In genomic region chr19:48301300-48301699, GRCm38 (mm10) we compare ENCODE assay signal across 22 mouse cellular contexts.
DNase-seq lines count a peak whose midpoint lies in the region; ATAC-seq and TF ChIP-seq lines count a peak whose summit lies in the region.
"Had no signal": no experiment of that assay in that cellular context is flagged by ENCODE, and none has a peak within 500 bp of the region (broad histone marks: within the 10 kb centered on the region; RNA-seq: fewer than 3 reads in every experiment).

No protein-coding gene starts in this region.

- peaks cover 8% of the 10 kb centered on the region; the same call in 1 of the 2 replicates for H3K4me1 ChIP-seq in forebrain, embryonic 11.5 days (replicated peaks; ENCODE audit: control insufficient read depth, insufficient read depth, low read length)
- peaks cover 13% of the 10 kb centered on the region for H3K4me1 ChIP-seq in forebrain, embryonic 16.5 days (replicated peaks; ENCODE audit: control insufficient read depth, insufficient read depth, low read length)
- no peaks in the 10 kb centered on the region for H3K4me1 ChIP-seq in hindbrain, postnatal 0 days (ENCODE audit: insufficient read depth, low read length)
- peaks cover 14% of the 10 kb centered on the region for H3K4me1 ChIP-seq in hindbrain, embryonic 16.5 days (ENCODE audit: control insufficient read depth, insufficient read depth, low read depth, low read length)
- peaks cover 20% of the 10 kb centered on the region for H3K4me1 ChIP-seq in midbrain, embryonic 15.5 days
- H3K4me1 ChIP-seq: heart, embryonic 13.5 days; limb, embryonic 10.5 days had no signal

- ATAC-seq in forebrain, embryonic 11.5 days (replicated peaks; ENCODE audit: low FRiP score) = no peak; the same call in 1 of the 2 replicates
- no peak for ATAC-seq in forebrain, embryonic 16.5 days
- 0 out of 2 replicates have a peak, but pooled peaks have one; percentile 5 for ATAC-seq in hindbrain, postnatal 0 days
- no peak for ATAC-seq in hindbrain, embryonic 16.5 days
- ATAC-seq in midbrain, embryonic 15.5 days (replicated peaks) = peak; percentile 42; the same call in 1 of the 2 replicates

- H3K27me3 ChIP-seq in forebrain, embryonic 11.5 days (ENCODE audit: control insufficient read depth, insufficient read depth, low read length) = no peaks in the 10 kb centered on the region
- 0 out of 2 replicates have a peak, but pooled peaks cover 3% of the 10 kb centered on the region for H3K27me3 ChIP-seq in forebrain, embryonic 16.5 days (replicated peaks; ENCODE audit: control insufficient read depth, insufficient read depth, low read length)
- no peaks in the 10 kb centered on the region for H3K27me3 ChIP-seq in hindbrain, postnatal 0 days (ENCODE audit: insufficient read depth, low read length)
- no peaks in the 10 kb centered on the region for H3K27me3 ChIP-seq in hindbrain, embryonic 16.5 days (replicated peaks; ENCODE audit: control insufficient read depth, insufficient read depth, low read length)
- no peaks in the 10 kb centered on the region for H3K27me3 ChIP-seq in midbrain, embryonic 15.5 days (replicated peaks)
- H3K27me3 ChIP-seq: forebrain, embryonic 15.5 days; heart, embryonic 13.5 days had no signal

- no peak for TF ChIP-seq CTCF in hindbrain, postnatal 0 days (IDR thresholded peaks at IDR 0.05; ENCODE audit: low read depth)

- no peak overlapping the region for H3K4me2 ChIP-seq in forebrain, embryonic 11.5 days (ENCODE audit: low read depth, low read length, severe bottlenecking)
- no peak overlapping the region for H3K4me2 ChIP-seq in forebrain, embryonic 16.5 days (ENCODE audit: low read length)
- peak overlapping the region; percentile 40 for H3K4me2 ChIP-seq in hindbrain, postnatal 0 days (ENCODE audit: low read depth, low read length)
- H3K4me2 ChIP-seq in hindbrain, embryonic 16.5 days (ENCODE audit: low read length) = no peak overlapping the region
- 0 out of 2 replicates have a peak overlapping the region, but pooled peaks have one; percentile 32 for H3K4me2 ChIP-seq in midbrain, embryonic 15.5 days
- H3K4me2 ChIP-seq: heart, embryonic 13.5 days had no signal

- WGBS in forebrain, embryonic 11.5 days = 40% methylated on average over 3 of the region's 3 CpGs
- WGBS in forebrain, embryonic 16.5 days = 35% methylated on average over 3 of the region's 3 CpGs
- WGBS in hindbrain, postnatal 0 days = 33% methylated on average over 3 of the region's 3 CpGs
- 28% methylated on average over 3 of the region's 3 CpGs for WGBS in hindbrain, embryonic 16.5 days
- WGBS in midbrain, embryonic 15.5 days = 20% methylated on average over 3 of the region's 3 CpGs

- no peaks in the 10 kb centered on the region for H3K36me3 ChIP-seq in forebrain, embryonic 11.5 days (ENCODE audit: control insufficient read depth, insufficient read depth, low read length)
- no peaks in the 10 kb centered on the region for H3K36me3 ChIP-seq in forebrain, embryonic 16.5 days (ENCODE audit: control insufficient read depth, insufficient read depth)
- no peaks in the 10 kb centered on the region for H3K36me3 ChIP-seq in hindbrain, postnatal 0 days (ENCODE audit: insufficient read depth, low read length)
- H3K36me3 ChIP-seq in hindbrain, embryonic 16.5 days (ENCODE audit: control insufficient read depth, insufficient read depth, low read length) = no peaks in the 10 kb centered on the region
- H3K36me3 ChIP-seq in midbrain, embryonic 15.5 days (replicated peaks) = no peaks in the 10 kb centered on the region
- H3K36me3 ChIP-seq: forebrain, embryonic 15.5 days; heart, embryonic 13.5 days; limb, embryonic 10.5 days had no signal

- no peak overlapping the region for H3K4me3 ChIP-seq in forebrain, embryonic 11.5 days (ENCODE audit: low read depth, low read length)
- H3K4me3 ChIP-seq in forebrain, embryonic 16.5 days (replicated peaks; ENCODE audit: low read length) = no peak overlapping the region
- H3K4me3 ChIP-seq in hindbrain, postnatal 0 days (ENCODE audit: low read length) = no peak overlapping the region
- H3K4me3 ChIP-seq in hindbrain, embryonic 16.5 days (ENCODE audit: low read length) = no peak overlapping the region
- H3K4me3 ChIP-seq in midbrain, embryonic 15.5 days = no peak overlapping the region
- H3K4me3 ChIP-seq: forebrain, embryonic 15.5 days; heart, adult 2 months; heart, embryonic 13.5 days; layer of hippocampus, adult 2 months; limb, embryonic 10.5 days had no signal

- H3K9me3 ChIP-seq in forebrain, embryonic 11.5 days (ENCODE audit: control insufficient read depth, low read length) = no peaks in the 10 kb centered on the region
- 0 out of 2 replicates have a peak, but pooled peaks cover 2% of the 10 kb centered on the region for H3K9me3 ChIP-seq in forebrain, embryonic 16.5 days (ENCODE audit: control insufficient read depth, low read length)
- no peaks in the 10 kb centered on the region for H3K9me3 ChIP-seq in hindbrain, postnatal 0 days (ENCODE audit: low read length)
- H3K9me3 ChIP-seq in hindbrain, embryonic 16.5 days (ENCODE audit: control insufficient read depth, low read length) = no peaks in the 10 kb centered on the region
- no peaks in the 10 kb centered on the region for H3K9me3 ChIP-seq in midbrain, embryonic 15.5 days
- H3K9me3 ChIP-seq: forebrain, embryonic 15.5 days; heart, embryonic 13.5 days; limb, embryonic 10.5 days had no signal

- peak; percentile 25 for DNase-seq in forebrain, embryonic 11.5 days (ENCODE audit: low spot score)
- DNase-seq in hindbrain, postnatal 0 days (ENCODE audit: low spot score) = peak; percentile 17
- DNase-seq in MN1 (ENCODE audit: low spot score) = peak; percentile 32
- no peak for DNase-seq in embryo, embryonic 10 days (ENCODE audit: low spot score)
- DNase-seq in spleen, adult 18-20 months = no peak
- DNase-seq: adrenal gland, postnatal 36 days; cerebellum, adult 11 months; cerebellum, adult 9-11 months; gastrocnemius, postnatal 14 days; heart, adult 2 months; heart, postnatal 14 days; kidney, adult 9 months; kidney, postnatal 25 days; lung, postnatal 4 days; right cerebral cortex, postnatal 14 days had no signal

- H3K27ac ChIP-seq in forebrain, embryonic 11.5 days (ENCODE audit: low read depth, low read length) = no peak overlapping the region
- no peak overlapping the region for H3K27ac ChIP-seq in forebrain, embryonic 16.5 days (ENCODE audit: low read length)
- no peak overlapping the region for H3K27ac ChIP-seq in hindbrain, postnatal 0 days
- H3K27ac ChIP-seq in hindbrain, embryonic 16.5 days (ENCODE audit: low read depth, low read length) = no peak overlapping the region; the same call in 1 of the 2 replicates
- peak overlapping the region; percentile 51; the same call in 1 of the 2 replicates for H3K27ac ChIP-seq in midbrain, embryonic 15.5 days
- H3K27ac ChIP-seq: forebrain, embryonic 15.5 days; heart, adult 2 months; heart, embryonic 13.5 days; layer of hippocampus, adult 2 months; limb, embryonic 10.5 days had no signal

- H3K9ac ChIP-seq in forebrain, embryonic 11.5 days (ENCODE audit: low read length) = no peak overlapping the region
- no peak overlapping the region for H3K9ac ChIP-seq in forebrain, embryonic 16.5 days (replicated peaks; ENCODE audit: low read depth, low read length)
- no peak overlapping the region for H3K9ac ChIP-seq in hindbrain, postnatal 0 days (replicated peaks; ENCODE audit: low read length)
- no peak overlapping the region for H3K9ac ChIP-seq in hindbrain, embryonic 16.5 days (ENCODE audit: low read depth, low read length)
- no peak overlapping the region for H3K9ac ChIP-seq in midbrain, embryonic 15.5 days
- H3K9ac ChIP-seq: forebrain, embryonic 15.5 days; heart, embryonic 13.5 days had no signal

Comparison
In these comparisons a context has a peak if more than half of its experiments do, and no peak if none do; other contexts are left out.
1. ATAC-seq: peak in hindbrain, postnatal 0 days (single experiment) and midbrain, embryonic 15.5 days (single experiment); none in forebrain, embryonic 11.5 days (single experiment), forebrain, embryonic 16.5 days (single experiment) and hindbrain, embryonic 16.5 days (single experiment).
2. H3K4me2 ChIP-seq: peak in hindbrain, postnatal 0 days (single experiment) and midbrain, embryonic 15.5 days (single experiment); none in forebrain, embryonic 11.5 days (single experiment), forebrain, embryonic 16.5 days (single experiment) and hindbrain, embryonic 16.5 days (single experiment).
3. DNase-seq: peak in forebrain, embryonic 11.5 days (single experiment), hindbrain, postnatal 0 days (single experiment) and MN1 (single experiment); none in embryo, embryonic 10 days (single experiment) and spleen, adult 18-20 months (0 of 2).